Mouse (Mus musculus): Measurements from ENCODE around the gene Olfr15.
"Not testable (repeated sequence)": the region's sequence is repeated elsewhere in the genome, so short reads cannot be mapped to it uniquely, and the experiment has no call there.

Olfr15 gene

DNA sequence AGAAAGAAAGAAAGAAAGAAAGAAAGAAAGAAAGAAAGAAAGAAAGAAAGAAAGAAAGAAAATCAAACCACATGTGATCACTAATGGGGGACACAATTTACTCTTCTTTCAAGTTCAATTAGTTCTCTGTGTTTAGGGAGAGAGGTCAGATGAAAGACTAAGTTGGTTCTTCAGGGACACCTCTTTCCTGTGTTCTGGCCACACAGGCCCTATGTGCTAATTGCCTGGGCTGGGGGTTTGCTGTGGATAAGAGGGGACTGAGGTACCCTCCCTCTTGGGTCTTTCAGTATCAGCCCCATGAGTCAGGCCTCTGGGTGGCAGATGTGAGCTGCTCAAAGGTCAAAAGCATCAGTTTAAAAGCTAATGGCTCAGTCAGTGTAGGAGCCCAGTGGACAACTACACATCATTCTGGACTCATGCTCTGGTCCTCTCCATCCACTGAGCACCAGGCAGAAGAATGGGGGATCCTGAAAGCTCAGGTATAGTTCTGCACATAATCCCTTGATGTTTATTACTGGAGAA is at the start of gene Olfr15:
Olfr15 (plus strand) TSS at position 291 of the 522 bp plus-strand sequence.
- in situ Hi-C loops (cut with MboI; ENCODE audit: low pct_unique_long_range_greater_than_20kb in 1 of 2, low sequenced_read_pairs in 2 of 2, unreplicated experiment in 1 of 2): loop anchor here (25.0 kb wide), 2 partner anchors 182 to 457 kb away; partner anchors contain the start of gene Slx4 (in 1 of the 2)

DNA sequence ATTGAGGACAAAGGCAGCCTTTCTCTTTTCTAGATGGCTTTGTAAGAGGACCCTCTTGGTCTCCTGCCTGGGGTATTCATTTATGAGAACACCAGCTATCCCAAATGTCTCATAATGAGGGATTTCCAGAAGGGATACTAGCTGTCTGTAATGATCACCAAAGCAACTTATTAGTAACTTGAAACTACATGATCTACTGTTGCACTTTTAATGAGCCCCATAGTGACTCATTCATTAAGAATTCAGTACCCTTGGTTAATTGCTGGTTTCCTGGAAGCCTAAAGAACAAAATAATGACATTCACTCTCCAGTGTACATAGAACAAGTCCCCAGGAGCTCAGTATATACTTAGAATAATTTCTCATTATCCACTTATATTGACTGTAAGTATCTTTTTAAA is 49.4 kb upstream of the Olfr15 start:
- in situ Hi-C loops (cut with MboI; ENCODE audit: low pct_unique_long_range_greater_than_20kb in 1 of 2, low sequenced_read_pairs in 2 of 2, unreplicated experiment in 1 of 2): no loop called here

GRCm38 (mm10) chr16:3788394-3788793 is 42.3 kb upstream of the Olfr15 start:
- in situ Hi-C loops (cut with MboI; ENCODE audit: low pct_unique_long_range_greater_than_20kb in 1 of 2, low sequenced_read_pairs in 2 of 2, unreplicated experiment in 1 of 2): no loop called here

- in situ Hi-C loops (cut with MboI; ENCODE audit: low pct_unique_long_range_greater_than_20kb in 1 of 2, low sequenced_read_pairs in 2 of 2, unreplicated experiment in 1 of 2): no loop called here
These were observed 22.5 kb upstream of the Olfr15 start for GRCm38 (mm10) chr16:3808176-3808575.

DNA sequence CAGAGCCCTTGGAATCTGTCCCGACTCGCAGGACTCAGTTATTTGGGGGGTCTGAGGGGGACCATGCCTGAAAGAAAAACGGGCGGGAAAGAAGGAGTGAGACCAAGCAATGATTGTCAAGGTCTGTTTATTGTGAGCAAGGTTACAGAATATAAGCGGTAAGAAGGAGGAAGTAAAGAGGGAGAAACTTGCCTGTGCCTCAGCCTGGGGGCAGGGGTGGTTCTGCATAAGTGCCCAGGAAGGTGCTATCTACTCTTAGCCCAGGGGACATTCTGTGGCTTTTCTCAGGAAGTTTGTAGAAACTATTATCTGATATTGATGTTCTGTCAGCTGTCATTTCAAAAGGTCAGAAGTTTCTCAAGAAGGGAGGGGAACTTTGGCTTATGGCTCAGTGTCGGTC is 16.0 kb upstream of the Olfr15 start:
- in situ Hi-C loops (cut with MboI; ENCODE audit: low pct_unique_long_range_greater_than_20kb in 1 of 2, low sequenced_read_pairs in 2 of 2, unreplicated experiment in 1 of 2): not testable (repeated sequence)

DNA sequence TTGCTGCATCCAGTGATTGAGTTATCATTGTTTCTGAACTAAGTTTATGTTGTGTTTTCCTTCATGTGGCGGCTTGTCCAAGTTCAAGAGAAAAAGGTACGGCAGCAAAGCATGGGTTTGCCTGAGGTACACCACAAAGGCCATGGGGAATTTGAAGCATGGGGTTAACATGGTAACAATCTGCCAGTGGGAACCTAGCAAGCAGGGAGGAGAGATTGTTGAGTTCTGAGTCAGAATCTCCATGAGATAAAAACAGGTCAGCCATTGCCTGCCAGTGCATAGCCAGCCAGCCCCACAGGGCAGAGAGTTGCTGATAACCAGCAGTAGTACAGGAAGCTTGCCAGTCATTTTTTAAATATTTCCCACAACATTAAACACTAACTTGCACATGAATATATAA is 10.5 kb upstream of the Olfr15 start:
- in situ Hi-C loops (cut with MboI; ENCODE audit: low pct_unique_long_range_greater_than_20kb in 1 of 2, low sequenced_read_pairs in 2 of 2, unreplicated experiment in 1 of 2): no loop called here

DNA sequence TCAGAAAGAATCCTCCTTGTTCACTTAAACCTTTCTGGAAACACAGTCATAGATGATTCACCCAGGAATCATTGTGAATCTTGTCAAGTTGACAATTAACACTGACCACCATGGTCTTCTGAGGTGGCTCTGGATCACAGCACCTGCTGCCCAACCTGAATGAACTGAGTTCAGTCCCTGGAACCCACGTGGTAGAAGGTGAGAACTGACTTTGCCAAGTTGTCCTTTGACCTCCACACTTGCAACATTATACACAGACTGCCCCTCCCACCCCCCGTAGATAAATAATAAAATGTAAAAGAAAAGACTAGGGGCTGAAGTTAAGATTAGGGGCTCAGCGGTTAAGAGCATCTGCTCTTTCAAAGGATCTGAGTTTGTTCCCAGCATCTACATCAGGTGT is 2.7 kb upstream of the Olfr15 start:
- in situ Hi-C loops (cut with MboI; ENCODE audit: low pct_unique_long_range_greater_than_20kb in 1 of 2, low sequenced_read_pairs in 2 of 2, unreplicated experiment in 1 of 2): loop anchor here (25.0 kb wide), 2 partner anchors 184 to 459 kb away; partner anchors contain the start of gene Slx4 (in 1 of the 2)

DNA sequence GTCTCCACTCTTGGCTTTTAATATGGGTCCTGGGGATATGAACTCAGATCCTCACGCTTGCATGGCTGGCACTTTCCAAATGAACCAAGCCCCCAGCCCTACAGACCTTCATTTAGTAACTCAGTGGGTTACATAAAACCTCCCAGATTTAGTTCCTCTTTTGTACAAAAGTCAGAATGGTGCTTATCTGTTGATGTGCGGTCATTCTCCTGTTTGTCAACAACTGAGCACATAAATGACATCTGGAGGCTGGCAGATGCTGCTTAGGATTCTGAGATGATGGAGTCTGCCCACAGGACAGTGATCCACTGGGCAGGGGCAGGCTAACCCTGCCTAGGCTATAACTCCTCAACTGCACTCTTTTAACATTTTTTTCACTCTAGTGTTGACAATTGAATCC is 951 bp upstream of the Olfr15 start:
- in situ Hi-C loops (cut with MboI; ENCODE audit: low pct_unique_long_range_greater_than_20kb in 1 of 2, low sequenced_read_pairs in 2 of 2, unreplicated experiment in 1 of 2): loop anchor here (25.0 kb wide), 2 partner anchors 183 to 458 kb away; partner anchors contain the start of gene Slx4 (in 1 of the 2)

DNA sequence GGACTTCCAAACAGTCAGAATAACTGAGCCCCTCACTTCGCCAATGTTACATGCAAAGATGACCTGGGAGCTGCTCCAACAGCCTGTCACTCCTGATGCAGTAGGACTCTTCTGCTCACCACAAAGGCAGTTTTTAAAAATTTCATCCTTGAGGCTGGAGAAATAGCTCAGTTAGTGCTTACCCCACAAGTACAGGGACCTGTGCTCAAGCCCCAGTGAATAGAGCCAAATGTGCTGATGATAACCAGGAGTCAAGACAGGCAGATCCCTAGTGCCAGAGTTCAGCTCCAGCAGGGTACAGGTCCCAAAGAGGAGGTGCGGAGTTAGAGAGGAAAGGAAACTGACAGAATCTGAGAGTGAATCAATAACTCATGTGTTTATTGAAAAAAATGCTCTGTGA is 4.8 kb downstream of the Olfr15 start:
- in situ Hi-C loops (cut with MboI; ENCODE audit: low pct_unique_long_range_greater_than_20kb in 1 of 2, low sequenced_read_pairs in 2 of 2, unreplicated experiment in 1 of 2): loop anchor here (25.0 kb wide), 2 partner anchors 177 to 452 kb away; partner anchors contain the start of gene Slx4 (in 1 of the 2)

DNA sequence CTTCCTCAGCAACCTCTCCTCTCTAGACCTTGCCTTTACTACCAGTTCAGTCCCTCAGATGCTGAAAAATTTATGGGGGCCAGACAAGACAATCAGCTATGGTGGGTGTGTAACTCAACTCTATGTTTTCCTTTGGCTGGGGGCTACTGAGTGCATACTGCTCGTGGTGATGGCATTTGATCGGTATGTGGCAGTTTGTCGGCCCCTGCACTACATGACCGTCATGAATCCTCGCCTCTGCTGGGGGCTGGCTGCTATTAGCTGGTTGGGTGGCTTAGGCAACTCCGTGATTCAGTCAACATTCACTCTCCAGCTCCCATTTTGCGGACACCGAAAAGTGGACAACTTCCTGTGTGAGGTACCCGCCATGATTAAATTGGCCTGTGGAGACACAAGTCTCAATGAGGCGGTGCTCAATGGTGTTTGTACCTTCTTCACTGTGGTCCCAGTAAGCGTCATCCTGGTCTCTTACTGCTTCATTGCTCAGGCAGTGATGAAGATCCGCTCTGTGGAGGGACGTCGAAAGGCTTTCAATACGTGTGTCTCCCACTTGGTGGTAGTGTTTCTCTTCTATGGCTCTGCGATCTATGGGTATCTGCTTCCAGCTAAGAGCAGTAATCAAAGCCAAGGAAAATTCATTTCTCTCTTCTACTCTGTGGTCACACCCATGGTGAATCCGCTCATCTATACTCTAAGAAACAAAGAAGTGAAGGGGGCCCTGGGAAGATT is 8.6 kb downstream of the Olfr15 start:
- in situ Hi-C loops (cut with MboI; ENCODE audit: low pct_unique_long_range_greater_than_20kb in 1 of 2, low sequenced_read_pairs in 2 of 2, unreplicated experiment in 1 of 2): loop anchor here (25.0 kb wide), 2 partner anchors 173 to 448 kb away; partner anchors contain the start of gene Slx4 (in 1 of the 2)

GRCm38 (mm10) chr16:3842989-3843388 is 12.3 kb downstream of the Olfr15 start:
- in situ Hi-C loops (cut with MboI; ENCODE audit: low pct_unique_long_range_greater_than_20kb in 1 of 2, low sequenced_read_pairs in 2 of 2, unreplicated experiment in 1 of 2): loop anchor here (10.0 to 25.0 kb wide), 3 partner anchors 162 to 444 kb away; partner anchors contain the start of gene Slx4 (in 2 of the 2)

DNA sequence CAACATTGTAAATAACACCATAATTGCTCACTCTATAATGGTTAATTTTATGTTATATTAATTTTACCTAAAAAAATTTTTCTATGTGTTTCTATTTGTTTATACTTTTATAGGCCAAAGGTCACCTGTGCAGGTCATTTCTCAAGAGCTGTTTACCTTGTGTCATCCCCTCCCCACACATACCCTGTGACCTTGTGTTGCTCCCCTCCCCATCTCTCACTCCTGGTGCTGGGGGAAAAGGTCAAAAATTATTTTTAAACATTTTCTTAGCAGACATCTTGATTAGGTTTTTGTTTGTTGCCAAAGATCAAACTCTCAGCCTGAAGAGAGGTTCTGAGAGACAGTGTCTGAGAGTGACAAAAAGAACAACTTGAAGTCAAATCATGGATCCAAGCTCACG is 13.1 kb downstream of the Olfr15 start:
- in situ Hi-C loops (cut with MboI; ENCODE audit: low pct_unique_long_range_greater_than_20kb in 1 of 2, low sequenced_read_pairs in 2 of 2, unreplicated experiment in 1 of 2): loop anchor here (10.0 to 25.0 kb wide), 3 partner anchors 161 to 444 kb away; partner anchors contain the start of gene Slx4 (in 2 of the 2)

DNA sequence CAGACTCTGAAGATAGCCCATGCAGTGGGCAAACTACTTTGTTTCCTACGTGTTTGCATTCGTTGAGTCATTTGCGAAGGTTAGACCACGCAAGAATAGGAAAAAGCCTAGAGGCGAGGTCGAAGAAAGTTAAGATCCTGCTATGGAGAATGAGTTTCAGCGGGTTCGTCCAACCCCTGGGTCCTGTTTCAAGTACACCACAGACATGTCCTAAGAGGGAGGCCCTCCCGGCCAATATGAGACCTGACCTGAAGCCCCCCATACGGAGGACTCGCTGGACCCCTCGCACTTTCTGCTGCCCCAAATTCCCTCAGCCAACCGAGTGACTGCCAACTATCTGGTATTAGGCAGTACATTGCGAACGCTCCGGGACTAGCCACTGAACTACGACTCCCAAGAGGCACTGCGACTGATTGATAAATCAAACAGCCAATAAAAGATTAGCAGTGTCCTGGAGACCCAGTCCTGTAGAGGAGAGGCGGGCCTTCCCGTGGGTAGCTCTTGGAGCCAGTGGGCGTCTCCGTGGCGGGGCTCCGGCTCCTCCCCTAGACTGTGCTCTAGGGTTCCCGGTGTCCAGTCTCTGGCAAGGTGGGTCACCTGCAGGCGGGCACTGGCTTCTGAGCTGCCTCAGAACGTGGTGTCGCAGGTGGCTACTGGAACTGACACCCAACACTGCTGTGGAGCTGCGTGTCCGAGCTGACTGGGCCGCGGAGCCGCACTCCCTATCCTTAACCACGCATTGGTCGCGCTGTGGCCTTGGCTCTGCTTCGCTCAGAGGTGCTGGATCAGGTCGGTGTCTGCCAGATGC is 16.2 kb downstream of the Olfr15 start, which contains the start of gene Zfp174:
Zfp174 (plus strand) TSS at position 558 of the 808 bp plus-strand sequence.
- in situ Hi-C loops (cut with MboI; ENCODE audit: low pct_unique_long_range_greater_than_20kb in 1 of 2, low sequenced_read_pairs in 2 of 2, unreplicated experiment in 1 of 2): loop anchor here (10.0 to 25.0 kb wide), 3 partner anchors 158 to 440 kb away; partner anchors contain the start of gene Slx4 (in 2 of the 2)

GRCm38 (mm10) chr16:3847871-3848270 is 17.2 kb downstream of the Olfr15 start:
- in situ Hi-C loops (cut with MboI; ENCODE audit: low pct_unique_long_range_greater_than_20kb in 1 of 2, low sequenced_read_pairs in 2 of 2, unreplicated experiment in 1 of 2): loop anchor here (10.0 to 25.0 kb wide), 3 partner anchors 157 to 439 kb away; partner anchors contain the start of gene Slx4 (in 2 of the 2)

DNA sequence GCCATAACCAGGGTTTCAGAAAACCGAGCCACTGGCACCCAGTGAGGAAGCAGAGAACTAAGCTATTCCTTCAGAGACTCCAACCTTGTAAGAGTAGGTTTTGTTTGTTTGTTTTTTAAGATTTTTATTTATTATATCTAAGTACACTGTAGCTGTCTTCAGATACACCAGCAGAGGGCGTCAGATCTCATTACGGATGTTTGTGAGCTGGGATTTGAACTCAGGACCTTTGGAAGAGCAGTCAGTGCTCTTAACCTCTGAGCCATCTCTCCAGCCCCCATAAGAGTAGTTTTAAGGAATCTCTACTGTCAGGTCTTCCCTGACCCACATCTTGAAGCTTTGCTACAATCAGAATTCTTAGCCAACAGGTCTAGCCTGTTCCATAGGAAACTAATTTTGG is 17.7 kb downstream of the Olfr15 start:
- in situ Hi-C loops (cut with MboI; ENCODE audit: low pct_unique_long_range_greater_than_20kb in 1 of 2, low sequenced_read_pairs in 2 of 2, unreplicated experiment in 1 of 2): loop anchor here (10.0 to 25.0 kb wide), 3 partner anchors 156 to 439 kb away; partner anchors contain the start of gene Slx4 (in 2 of the 2)

- in situ Hi-C loops (cut with MboI; ENCODE audit: low pct_unique_long_range_greater_than_20kb in 1 of 2, low sequenced_read_pairs in 2 of 2, unreplicated experiment in 1 of 2): not testable (repeated sequence)
These were observed 20.6 kb downstream of the Olfr15 start for GRCm38 (mm10) chr16:3851301-3851700.

GRCm38 (mm10) chr16:3852586-3852985 is 21.9 kb downstream of the Olfr15 start:
- in situ Hi-C loops (cut with MboI; ENCODE audit: low pct_unique_long_range_greater_than_20kb in 1 of 2, low sequenced_read_pairs in 2 of 2, unreplicated experiment in 1 of 2): no loop called here

GRCm38 (mm10) chr16:3854437-3855182 is 23.9 kb downstream of the Olfr15 start:
- in situ Hi-C loops (cut with MboI; ENCODE audit: low pct_unique_long_range_greater_than_20kb in 1 of 2, low sequenced_read_pairs in 2 of 2, unreplicated experiment in 1 of 2): no loop called here

Measured in mouse embryonic stem cell (cell line).